11 mouse cellular contexts compared by ENCODE assay signal in the genomic region with DNA sequence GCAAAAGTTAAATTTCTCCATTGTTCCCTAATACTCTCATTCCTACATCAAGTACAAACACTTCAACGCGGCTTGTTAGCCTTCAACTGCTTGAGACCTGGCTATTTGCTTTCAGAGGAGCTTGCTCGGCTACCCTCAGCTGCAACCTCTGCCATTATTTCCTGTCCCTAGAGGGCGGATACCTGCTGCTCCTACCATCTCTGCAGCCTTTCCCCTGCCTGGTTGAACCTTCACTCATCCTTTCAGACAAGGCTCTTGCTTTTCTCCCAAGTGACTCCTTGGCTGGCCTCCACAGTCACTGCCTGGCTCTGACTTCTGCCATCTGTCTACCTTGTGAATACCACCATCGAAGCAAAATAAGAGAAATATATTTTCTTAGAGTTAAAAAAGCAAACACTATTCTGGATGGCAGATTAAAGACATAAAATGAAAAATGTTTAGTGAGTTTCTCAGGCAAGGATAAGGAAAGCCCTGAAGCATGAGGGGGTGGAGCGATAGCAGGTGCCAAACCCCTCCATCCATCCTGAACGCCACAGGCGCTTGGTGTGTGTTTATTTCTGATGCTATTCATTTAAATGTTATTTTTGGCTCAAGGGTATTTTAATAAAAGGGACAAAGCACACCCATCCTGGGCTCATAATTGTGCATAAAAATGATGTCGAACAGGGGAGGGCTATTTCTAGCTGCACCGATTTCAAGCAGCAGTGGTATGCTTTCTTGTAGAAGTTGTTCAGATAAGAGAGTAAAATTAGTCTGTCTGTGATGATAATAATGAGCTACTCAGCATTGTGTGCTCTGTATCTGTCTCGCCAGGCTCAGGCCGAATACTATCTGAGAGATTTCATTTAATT.
DNase-seq lines count a peak whose midpoint lies in the region; ATAC-seq and TF ChIP-seq lines count a peak whose summit lies in the region.
"Had no signal": no experiment of that assay in that cellular context is flagged by ENCODE, and none has a peak within 500 bp of the region (broad histone marks: within the 10 kb centered on the region; RNA-seq: fewer than 3 reads in every experiment).

No protein-coding gene starts in this region.

- DNase-seq in hindbrain, embryonic 10.5 days (ENCODE audit: low spot score): no peak
- DNase-seq in cerebellum, adult 8-10 months: peak; percentile 71
- no peak for DNase-seq in heart, postnatal 0 days (ENCODE audit: low spot score)
- no peak for DNase-seq in liver, embryonic 11.5 days (ENCODE audit: low spot score)
- DNase-seq in liver, postnatal 0 days: no peak
- no peak for DNase-seq in right cerebral cortex, postnatal 25 days
- DNase-seq: kidney, postnatal 14 days; thymus, postnatal 36 days had no signal

- H3K4me2 ChIP-seq in hindbrain, embryonic 13.5 days: no peak overlapping the region
- H3K4me2 ChIP-seq in heart, postnatal 0 days (ENCODE audit: low read depth, low read length): peak overlapping the region; percentile 44
- no peak overlapping the region for H3K4me2 ChIP-seq in liver, embryonic 11.5 days
- H3K4me2 ChIP-seq in liver, postnatal 0 days (ENCODE audit: low read depth, low read length): no peak overlapping the region
- H3K4me2 ChIP-seq: limb, embryonic 12.5 days had no signal

- H3K27me3 ChIP-seq in hindbrain, embryonic 13.5 days: no peaks in the 10 kb centered on the region
- H3K27me3 ChIP-seq in hindbrain, embryonic 10.5 days (ENCODE audit: insufficient read depth, poor library complexity, severe bottlenecking): no peaks in the 10 kb centered on the region
- H3K27me3 ChIP-seq in heart, postnatal 0 days (ENCODE audit: control insufficient read depth, insufficient read depth, low read length): no peaks in the 10 kb centered on the region
- no peaks in the 10 kb centered on the region for H3K27me3 ChIP-seq in liver, embryonic 11.5 days (replicated peaks; ENCODE audit: control insufficient read depth, insufficient read depth, low read length)
- no peaks in the 10 kb centered on the region for H3K27me3 ChIP-seq in liver, postnatal 0 days (ENCODE audit: insufficient read depth, low read length)
- H3K27me3 ChIP-seq: limb, embryonic 12.5 days had no signal

- WGBS in hindbrain, embryonic 13.5 days: 64% methylated on average over 12 of the region's 12 CpGs
- WGBS in hindbrain, embryonic 10.5 days: 75% methylated on average over 12 of the region's 12 CpGs
- WGBS in heart, postnatal 0 days: 35% methylated on average over 12 of the region's 12 CpGs
- WGBS in liver, embryonic 11.5 days: 76% methylated on average over 12 of the region's 12 CpGs
- WGBS in liver, postnatal 0 days (ENCODE audit: insufficient replicate concordance): 67% methylated on average over 12 of the region's 12 CpGs

- H3K27ac ChIP-seq in hindbrain, embryonic 13.5 days: 0 out of 2 replicates have a peak overlapping the region, but pooled peaks have one; percentile 26
- H3K27ac ChIP-seq in hindbrain, embryonic 10.5 days: no peak overlapping the region
- 0 out of 2 replicates have a peak overlapping the region, but pooled peaks have one; percentile 2 for H3K27ac ChIP-seq in heart, postnatal 0 days (ENCODE audit: low read depth)
- no peak overlapping the region for H3K27ac ChIP-seq in liver, embryonic 11.5 days (ENCODE audit: low read depth, low read length)
- no peak overlapping the region for H3K27ac ChIP-seq in liver, postnatal 0 days (ENCODE audit: low read depth)
- H3K27ac ChIP-seq: limb, embryonic 12.5 days had no signal

- H3K9me3 ChIP-seq in hindbrain, embryonic 13.5 days: no peaks in the 10 kb centered on the region
- H3K9me3 ChIP-seq in hindbrain, embryonic 10.5 days: no peaks in the 10 kb centered on the region
- H3K9me3 ChIP-seq in heart, postnatal 0 days (replicated peaks; ENCODE audit: control insufficient read depth, low read length): no peaks in the 10 kb centered on the region
- no peaks in the 10 kb centered on the region for H3K9me3 ChIP-seq in liver, embryonic 11.5 days (ENCODE audit: control insufficient read depth, low read length)
- H3K9me3 ChIP-seq in liver, postnatal 0 days (ENCODE audit: low read length): no peaks in the 10 kb centered on the region
- H3K9me3 ChIP-seq: limb, embryonic 12.5 days had no signal

- ATAC-seq in hindbrain, embryonic 13.5 days (ENCODE audit: low FRiP score): no peak
- peak; percentile 96 for ATAC-seq in cerebellum, adult (ENCODE audit: insufficient number of reproducible peaks, low FRiP score, low TSS enrichment)
- 0 out of 2 replicates have a peak, but pooled peaks have one; percentile 27 for ATAC-seq in heart, postnatal 0 days (ENCODE audit: insufficient read depth, low read depth)
- ATAC-seq in liver, embryonic 11.5 days (replicated peaks; ENCODE audit: low FRiP score): no peak
- no peak for ATAC-seq in liver, postnatal 0 days

- H3K4me1 ChIP-seq in hindbrain, embryonic 13.5 days (replicated peaks): peaks cover 5% of the 10 kb centered on the region
- peaks cover 4% of the 10 kb centered on the region; the same call in 1 of the 2 replicates for H3K4me1 ChIP-seq in hindbrain, embryonic 10.5 days (replicated peaks)
- peaks cover 11% of the 10 kb centered on the region for H3K4me1 ChIP-seq in heart, postnatal 0 days (ENCODE audit: control insufficient read depth, insufficient read depth)
- no peaks in the 10 kb centered on the region for H3K4me1 ChIP-seq in liver, embryonic 11.5 days (replicated peaks; ENCODE audit: control insufficient read depth, insufficient read depth, low read length)
- H3K4me1 ChIP-seq in liver, postnatal 0 days (ENCODE audit: insufficient read depth): no peaks in the 10 kb centered on the region
- H3K4me1 ChIP-seq: limb, embryonic 12.5 days had no signal

- no peak for TF ChIP-seq EP300 in heart, postnatal 0 days (IDR thresholded peaks at IDR 0.05; ENCODE audit: low read depth)
- TF ChIP-seq EP300 in liver, postnatal 0 days (IDR thresholded peaks at IDR 0.05; ENCODE audit: low read depth): no peak

- H3K4me3 ChIP-seq in hindbrain, embryonic 13.5 days: no peak overlapping the region
- H3K4me3 ChIP-seq in hindbrain, embryonic 10.5 days: no peak overlapping the region
- 0 out of 2 replicates have a peak overlapping the region, but pooled peaks have one; percentile 4 for H3K4me3 ChIP-seq in heart, postnatal 0 days (ENCODE audit: low read depth, low read length)
- no peak overlapping the region for H3K4me3 ChIP-seq in liver, embryonic 11.5 days (ENCODE audit: low read depth, low read length)
- no peak overlapping the region for H3K4me3 ChIP-seq in liver, postnatal 0 days (ENCODE audit: low read depth, low read length)
- H3K4me3 ChIP-seq: limb, embryonic 12.5 days had no signal

- H3K9ac ChIP-seq in hindbrain, embryonic 13.5 days: no peak overlapping the region
- no peak overlapping the region for H3K9ac ChIP-seq in heart, postnatal 0 days (replicated peaks; ENCODE audit: low read depth, low read length)
- no peak overlapping the region for H3K9ac ChIP-seq in liver, embryonic 11.5 days (ENCODE audit: low read depth, low read length)
- no peak overlapping the region for H3K9ac ChIP-seq in liver, postnatal 0 days (replicated peaks)
- H3K9ac ChIP-seq: limb, embryonic 12.5 days had no signal

- H3K36me3 ChIP-seq in hindbrain, embryonic 13.5 days: no peaks in the 10 kb centered on the region
- no peaks in the 10 kb centered on the region for H3K36me3 ChIP-seq in hindbrain, embryonic 10.5 days
- no peaks in the 10 kb centered on the region for H3K36me3 ChIP-seq in heart, postnatal 0 days (replicated peaks; ENCODE audit: control insufficient read depth, insufficient read depth, low read length)
- H3K36me3 ChIP-seq in liver, embryonic 11.5 days (ENCODE audit: control insufficient read depth, insufficient read depth, low read length): no peaks in the 10 kb centered on the region
- no peaks in the 10 kb centered on the region for H3K36me3 ChIP-seq in liver, postnatal 0 days (replicated peaks; ENCODE audit: insufficient read depth, low read length)
- H3K36me3 ChIP-seq: limb, embryonic 12.5 days had no signal

- 0 out of 2 replicates have a peak, but pooled peaks have one; percentile 12 for TF ChIP-seq CTCF in heart, postnatal 0 days (IDR thresholded peaks at IDR 0.05; ENCODE audit: low read depth)
- no peak for TF ChIP-seq CTCF in liver, postnatal 0 days (IDR thresholded peaks at IDR 0.05; ENCODE audit: low read depth)

Comparison
In these comparisons a context has a peak if more than half of its experiments do, and no peak if none do; other contexts are left out.
1. H3K27ac ChIP-seq: peak in hindbrain, embryonic 13.5 days (single experiment) and heart, postnatal 0 days (single experiment); none in hindbrain, embryonic 10.5 days (single experiment), liver, embryonic 11.5 days (single experiment) and liver, postnatal 0 days (single experiment).
2. ATAC-seq: peak in cerebellum, adult (single experiment) and heart, postnatal 0 days (single experiment); none in hindbrain, embryonic 13.5 days (single experiment), liver, embryonic 11.5 days (single experiment) and liver, postnatal 0 days (single experiment).